Mouse (Mus musculus) heart, embryonic 15.5 days (tissue): ENCODE results near the gene Ccn1. TPM values are rescaled to one million over a fixed set of nuclear protein-coding genes. Genes with fewer than 3 reads are reported as not detected.

ENCODE experiments used
- ATAC-seq: fragments of 200-750 bp; cut with Nextera tagmentation; replicated peaks from 2 replicates; pipeline ENCODE4 v1.8.0; 2017; ENCODE audit warnings: low read depth, moderate TSS enrichment; ENCODE audit not compliant: insufficient number of reproducible peaks, insufficient read depth, low FRiP score
- H3K27ac ChIP-seq: fragments of 300-500 bp; sonication (generic); 2 replicates; pipeline ENCODE4 v1.5.1; 2015; ENCODE audit warnings: mild to moderate bottlenecking, inconsistent platforms
- H3K27me3 ChIP-seq: fragments of 300-500 bp; sonication (generic); 2 replicates; pipeline ENCODE4 v1.6.1; 2015; ENCODE audit warnings: inconsistent platforms
- H3K36me3 ChIP-seq: fragments of 300-500 bp; sonication (generic); 2 replicates; pipeline ENCODE4 v1.6.1; 2015; ENCODE audit warnings: mild to moderate bottlenecking, inconsistent platforms
- H3K4me1 ChIP-seq: fragments of 300-500 bp; sonication (generic); replicated peaks from 2 replicates; pipeline ENCODE4 v1.6.1; 2015; ENCODE audit warnings: inconsistent platforms
- H3K4me2 ChIP-seq: fragments of 300-500 bp; sonication (generic); 2 replicates; pipeline ENCODE4 v1.6.1; 2015; ENCODE audit warnings: inconsistent platforms, mild to moderate bottlenecking, moderate library complexity
- H3K4me3 ChIP-seq: fragments of 300-500 bp; sonication (generic); 2 replicates; pipeline ENCODE4 v1.5.1; 2015; ENCODE audit warnings: mild to moderate bottlenecking, inconsistent platforms
- H3K9ac ChIP-seq: fragments of 300-500 bp; sonication (generic); 2 replicates; pipeline ENCODE4 v1.6.1; 2015; ENCODE audit warnings: mild to moderate bottlenecking, inconsistent platforms
- H3K9me3 ChIP-seq: fragments of 300-500 bp; sonication (generic); replicated peaks from 2 replicates; pipeline ENCODE4 v1.6.1; 2016; ENCODE audit warnings: inconsistent platforms
- WGBS: fragments of 180-500 bp; shearing (Covaris S2); methylation state at CpG from one replicate; pipeline ENCODE4 v1.1.7; 2015; ENCODE audit warnings: mixed read lengths; 5-methylcytosine and 5-hydroxymethylcytosine counted together
- polyA plus RNA-seq: library from polyadenylated mRNA; unstranded; fragments of >200 nt; fragmentation: Nextera tagmentation; extraction: Ambion mirVana; gene quantifications from 2 replicates; pipeline ENCODE4 v1.2.1, GENCODE M21; 2015

The Ccn1 gene
- polyA plus RNA-seq, 1 experiment from 2014 or later, result 60.4 TPM

- 84% methylated on average over 14 of the region's 14 CpGs for WGBS
- no peak for ATAC-seq
- H3K36me3 ChIP-seq, result no peaks in the 10 kb centered on the region
- no peak overlapping the region for H3K27ac ChIP-seq
- no peak overlapping the region for H3K4me2 ChIP-seq
- no peaks in the 10 kb centered on the region for H3K9me3 ChIP-seq
- H3K27me3 ChIP-seq, result no peaks in the 10 kb centered on the region
- H3K4me1 ChIP-seq, result peaks cover 10% of the 10 kb centered on the region
- H3K9ac ChIP-seq, result no peak overlapping the region
- H3K4me3 ChIP-seq, result no peak overlapping the region
Observed at GRCm38 (mm10) chr3:145634002-145634710, 15.6 kb downstream of the Ccn1 start.

DNA sequence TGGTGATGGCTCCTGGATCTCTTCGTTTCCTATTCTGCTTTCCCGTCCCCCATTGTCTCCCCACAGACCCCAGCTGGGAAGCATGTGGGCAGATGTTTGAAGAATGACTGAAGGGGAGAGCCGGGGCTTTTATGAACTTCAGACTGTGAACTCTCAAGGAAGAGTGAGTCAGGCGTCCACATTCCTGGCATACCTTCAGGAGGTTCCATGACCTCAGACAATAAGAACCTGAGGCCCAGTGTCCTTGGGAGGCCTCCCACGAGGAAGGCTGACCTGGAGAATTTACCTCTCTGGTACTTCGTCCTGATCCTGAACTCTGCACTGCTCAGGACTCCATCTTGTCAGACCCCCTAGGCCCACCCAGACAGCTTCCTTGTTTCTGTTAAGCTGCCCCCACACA is 16.9 kb downstream of the Ccn1 start:
- H3K27ac ChIP-seq, result no peak overlapping the region
- H3K9me3 ChIP-seq, result no peaks in the 10 kb centered on the region
- H3K36me3 ChIP-seq, result no peaks in the 10 kb centered on the region
- no peak overlapping the region for H3K9ac ChIP-seq
- no peak overlapping the region for H3K4me3 ChIP-seq
- H3K4me2 ChIP-seq, result no peak overlapping the region
- no peaks in the 10 kb centered on the region for H3K27me3 ChIP-seq
- WGBS, result 19% methylated on average over 6 of the region's 6 CpGs
- no peak for ATAC-seq
- H3K4me1 ChIP-seq, result peaks cover 10% of the 10 kb centered on the region

DNA sequence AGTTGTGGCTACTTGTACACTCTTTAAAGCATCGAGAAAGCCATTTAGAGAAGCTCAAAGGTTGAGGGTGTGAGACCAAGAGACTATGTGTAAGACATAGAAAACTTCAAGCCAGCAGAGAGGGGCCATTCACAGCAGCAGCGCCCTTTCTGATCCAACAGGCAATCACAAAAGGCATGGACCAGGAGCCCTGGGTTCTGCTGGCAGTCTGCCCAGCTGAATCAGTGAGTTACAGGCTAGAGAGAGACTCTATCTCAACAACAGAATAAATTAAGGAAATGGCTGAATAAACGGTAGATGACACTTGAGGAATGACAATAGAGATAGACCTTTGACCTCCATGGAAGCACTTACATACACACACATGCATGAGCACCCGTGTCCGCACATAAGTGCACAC is 21.1 kb downstream of the Ccn1 start:
- H3K4me1 ChIP-seq, result peaks cover 14% of the 10 kb centered on the region
- ATAC-seq, result no peak
- H3K27ac ChIP-seq, result no peak overlapping the region
- no peaks in the 10 kb centered on the region for H3K27me3 ChIP-seq
- H3K9ac ChIP-seq, result no peak overlapping the region
- no peak overlapping the region for H3K4me3 ChIP-seq
- H3K4me2 ChIP-seq, result no peak overlapping the region
- WGBS, result 58% methylated on average over 5 of the region's 5 CpGs
- no peaks in the 10 kb centered on the region for H3K9me3 ChIP-seq
- H3K36me3 ChIP-seq, result no peaks in the 10 kb centered on the region

DNA sequence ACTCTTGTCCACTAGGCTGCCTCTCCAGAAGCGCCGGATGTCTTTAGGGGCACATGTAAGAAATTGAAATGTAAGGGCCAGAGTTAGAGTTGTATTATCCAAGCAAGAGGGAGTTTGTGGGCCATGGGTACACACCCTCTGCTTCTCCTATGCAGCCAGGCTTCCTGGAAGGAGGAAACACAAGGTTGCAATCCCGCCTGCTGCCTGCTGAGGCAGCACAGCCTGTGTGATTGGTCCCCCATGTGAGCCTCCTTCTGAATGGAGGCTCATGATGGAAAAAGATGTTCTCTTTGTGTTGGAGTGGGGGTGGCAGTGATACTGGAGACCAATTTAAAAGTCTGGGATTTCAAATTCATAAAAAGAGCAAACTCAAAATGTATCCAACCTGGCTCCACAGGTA is 22.0 kb downstream of the Ccn1 start:
- H3K4me1 ChIP-seq, result peaks cover 11% of the 10 kb centered on the region
- H3K4me2 ChIP-seq, result no peak overlapping the region
- no peaks in the 10 kb centered on the region for H3K36me3 ChIP-seq
- WGBS, result 82% methylated on average over 3 of the region's 3 CpGs
- ATAC-seq, result no peak
- H3K9ac ChIP-seq, result no peak overlapping the region
- no peak overlapping the region for H3K27ac ChIP-seq
- H3K27me3 ChIP-seq, result no peaks in the 10 kb centered on the region
- no peak overlapping the region for H3K4me3 ChIP-seq
- H3K9me3 ChIP-seq, result no peaks in the 10 kb centered on the region

GRCm38 (mm10) chr3:145626063-145626462 is 23.7 kb downstream of the Ccn1 start:
- no peak for ATAC-seq
- no peak overlapping the region for H3K4me3 ChIP-seq
- no peaks in the 10 kb centered on the region for H3K36me3 ChIP-seq
- no peak overlapping the region for H3K27ac ChIP-seq
- H3K27me3 ChIP-seq, result no peaks in the 10 kb centered on the region
- 87% methylated on average over 1 of the region's 1 CpGs for WGBS
- peaks cover 13% of the 10 kb centered on the region for H3K4me1 ChIP-seq
- H3K9me3 ChIP-seq, result no peaks in the 10 kb centered on the region
- H3K9ac ChIP-seq, result no peak overlapping the region
- H3K4me2 ChIP-seq, result no peak overlapping the region

DNA sequence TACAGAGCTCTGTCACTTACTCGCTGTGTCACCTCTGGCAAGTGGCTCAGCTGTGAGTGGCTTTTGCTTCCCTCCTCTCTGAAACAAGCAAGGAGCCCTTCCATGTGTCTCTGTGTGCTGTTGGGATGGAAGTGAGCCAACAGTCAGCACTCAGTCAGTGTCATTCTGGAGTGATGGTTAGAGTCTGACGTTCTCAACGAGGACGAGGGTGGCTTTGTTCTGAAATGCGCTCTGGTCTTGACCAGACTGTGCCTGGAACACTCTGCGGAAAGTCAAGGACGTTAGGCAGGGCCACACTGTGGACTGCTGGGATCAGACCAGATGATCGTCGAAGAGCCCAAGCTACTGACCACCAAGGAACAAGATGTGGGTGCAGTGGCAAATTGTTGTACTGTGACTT is 24.2 kb downstream of the Ccn1 start:
- Histone ChIP-seq H3K4me2 (no peak overlapping the region), H3K9me3 (no peaks in the 10 kb centered on the region), H3K4me1 (peaks cover 13% of the 10 kb centered on the region), H3K9ac (no peak overlapping the region), H3K4me3 (no peak overlapping the region), H3K36me3 (no peaks in the 10 kb centered on the region), H3K27me3 (no peaks in the 10 kb centered on the region), H3K27ac (no peak overlapping the region)
- 63% methylated on average over 9 of the region's 9 CpGs for WGBS
- no peak for ATAC-seq

DNA sequence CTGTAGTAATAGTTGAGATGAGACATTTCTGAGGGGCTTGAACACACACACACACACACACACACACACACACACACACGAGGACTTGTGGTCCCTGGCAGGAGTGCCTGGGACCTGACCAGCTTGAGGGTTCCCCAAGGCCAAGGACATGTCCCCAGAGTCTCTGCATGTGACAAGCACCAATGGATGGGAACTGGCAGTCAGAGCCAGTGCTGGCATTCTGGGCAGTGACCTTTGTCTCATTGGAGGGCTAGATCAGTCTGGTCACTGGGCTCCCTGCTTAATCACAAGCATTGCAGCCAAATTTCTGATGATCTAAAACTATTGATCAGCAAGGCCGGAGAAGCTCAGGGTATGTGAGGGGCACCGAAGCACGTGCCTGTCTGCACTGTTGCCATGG is 25.0 kb downstream of the Ccn1 start:
- Histone ChIP-seq H3K4me3 (no peak overlapping the region), H3K27ac (no peak overlapping the region), H3K9me3 (no peaks in the 10 kb centered on the region), H3K9ac (no peak overlapping the region), H3K4me2 (no peak overlapping the region), H3K27me3 (no peaks in the 10 kb centered on the region), H3K4me1 (peaks cover 13% of the 10 kb centered on the region), H3K36me3 (no peaks in the 10 kb centered on the region)
- no peak for ATAC-seq
- 87% methylated on average over 4 of the region's 4 CpGs for WGBS

GRCm38 (mm10) chr3:145623047-145623446 is 26.7 kb downstream of the Ccn1 start:
- Histone ChIP-seq H3K36me3 (no peaks in the 10 kb centered on the region), H3K4me1 (peaks cover 13% of the 10 kb centered on the region), H3K4me3 (no peak overlapping the region), H3K4me2 (no peak overlapping the region), H3K9ac (no peak overlapping the region), H3K27ac (no peak overlapping the region), H3K27me3 (no peaks in the 10 kb centered on the region), H3K9me3 (no peaks in the 10 kb centered on the region)
- 79% methylated on average over 12 of the region's 12 CpGs for WGBS
- no peak for ATAC-seq

- Histone ChIP-seq H3K9ac (no peak overlapping the region), H3K9me3 (no peaks in the 10 kb centered on the region), H3K27ac (no peak overlapping the region), H3K4me3 (no peak overlapping the region), H3K4me2 (no peak overlapping the region), H3K4me1 (peaks cover 13% of the 10 kb centered on the region), H3K27me3 (no peaks in the 10 kb centered on the region), H3K36me3 (no peaks in the 10 kb centered on the region)
- no peak for ATAC-seq
- 81% methylated on average over 4 of the region's 4 CpGs for WGBS
Observed at GRCm38 (mm10) chr3:145621209-145621608, 28.6 kb downstream of the Ccn1 start.

- no peak overlapping the region for H3K9ac ChIP-seq
- no peaks in the 10 kb centered on the region for H3K27me3 ChIP-seq
- ATAC-seq, result no peak
- no peak overlapping the region for H3K27ac ChIP-seq
- no peak overlapping the region for H3K4me3 ChIP-seq
- no peaks in the 10 kb centered on the region for H3K36me3 ChIP-seq
- H3K9me3 ChIP-seq, result no peaks in the 10 kb centered on the region
- H3K4me2 ChIP-seq, result no peak overlapping the region
- whole genome bisulfite sequencing, result 87% methylated on average over 17 of the region's 17 CpGs
- peaks cover 14% of the 10 kb centered on the region for H3K4me1 ChIP-seq
Observed at GRCm38 (mm10) chr3:145619621-145620365, 30.0 kb downstream of the Ccn1 start.

DNA sequence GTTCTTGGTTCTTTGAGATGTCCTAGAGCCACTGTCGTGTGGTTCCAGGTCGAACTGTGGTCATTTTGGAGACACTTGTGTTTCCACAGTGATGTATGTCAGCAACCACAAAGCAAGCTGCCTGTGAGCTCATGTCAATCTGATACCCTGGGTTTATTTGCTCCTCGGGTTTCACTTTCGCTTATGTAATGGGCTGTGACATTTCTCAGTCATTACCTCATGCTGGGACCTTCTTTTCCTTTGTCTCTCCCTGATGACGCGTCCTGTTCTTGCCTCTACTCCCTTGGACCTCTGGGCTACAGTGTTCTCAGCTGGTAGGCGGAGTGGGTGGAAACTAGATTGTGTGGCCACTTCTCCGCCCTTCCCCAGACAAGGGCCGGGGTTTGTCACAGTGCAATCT is 31.5 kb downstream of the Ccn1 start:
- no peak overlapping the region for H3K4me2 ChIP-seq

More for the DNA sequence above, 31.5 kb downstream of the Ccn1 start:
- Histone ChIP-seq H3K4me1 (peaks cover 16% of the 10 kb centered on the region), H3K9ac (no peak overlapping the region), H3K27me3 (no peaks in the 10 kb centered on the region), H3K36me3 (no peaks in the 10 kb centered on the region), H3K4me3 (no peak overlapping the region), H3K27ac (no peak overlapping the region), H3K9me3 (no peaks in the 10 kb centered on the region)
- ATAC-seq, result no peak
- 52% methylated on average over 9 of the region's 9 CpGs for WGBS
